ENCODE assay signal across 25 mouse cellular contexts in genomic region chr8:72259862-72260261, GRCm38 (mm10). TPM values are rescaled to one million over a fixed set of nuclear protein-coding genes. Genes with fewer than 3 reads are reported as not detected.
"Had no signal": no experiment of that assay in that cellular context is flagged by ENCODE, and none has a peak within 500 bp of the region (broad histone marks: within the 10 kb centered on the region; RNA-seq: fewer than 3 reads in every experiment).

No protein-coding gene starts in this region.

- DNase-seq: lung, adult 2 months; lung, postnatal 14 days; lung, postnatal 36 days; right cerebral cortex, postnatal 14 days; thymus, adult 2 months; thymus, postnatal 25 days; thymus, postnatal 4 days had no signal

- ATAC-seq: lung, postnatal 0 days; midbrain, embryonic 13.5 days; midbrain, embryonic 15.5 days had no signal

- H3K9me3 ChIP-seq: lung, embryonic 15.5 days; megakaryocyte, embryonic 14.5 days; midbrain, embryonic 13.5 days; midbrain, embryonic 15.5 days; neural tube, embryonic 12.5 days; stomach, embryonic 15.5 days had no signal

- H3K4me3 ChIP-seq: lung, embryonic 15.5 days; megakaryocyte, embryonic 14.5 days; midbrain, embryonic 13.5 days; midbrain, embryonic 15.5 days; neural tube, embryonic 12.5 days; stomach, embryonic 15.5 days had no signal

- H3K9ac ChIP-seq: lung, embryonic 15.5 days; midbrain, embryonic 13.5 days; midbrain, embryonic 15.5 days; neural tube, embryonic 12.5 days; stomach, embryonic 15.5 days had no signal

- H3K27me3 ChIP-seq: lung, embryonic 15.5 days; midbrain, embryonic 13.5 days; midbrain, embryonic 15.5 days; neural tube, embryonic 12.5 days; stomach, embryonic 15.5 days had no signal

- H3K27ac ChIP-seq: lung, embryonic 15.5 days; macrophage; midbrain, embryonic 13.5 days; midbrain, embryonic 15.5 days; neural tube, embryonic 12.5 days; stomach, embryonic 15.5 days; stomach, postnatal 0 days had no signal

- H3K4me1 ChIP-seq: lung, embryonic 15.5 days; midbrain, embryonic 13.5 days; midbrain, embryonic 15.5 days; neural tube, embryonic 12.5 days; stomach, embryonic 15.5 days had no signal

- H3K4me2 ChIP-seq: lung, embryonic 15.5 days; midbrain, embryonic 11.5 days; midbrain, embryonic 13.5 days; midbrain, embryonic 15.5 days; neural tube, embryonic 12.5 days; stomach, embryonic 15.5 days had no signal

RNA-seq across cellular contexts. Expression of gene Gm11034, which starts 46.4 kb away (rescaled TPM):
- total RNA-seq: megakaryocyte progenitor cell, adult 5-6 weeks; midbrain, postnatal 0 days; monocyte, adult 5-6 weeks; neutrophil, adult 5-6 weeks had no signal
- polyA plus RNA-seq: lung, adult 2 months; lung, embryonic 15.5 days; lung, postnatal 0 days; macrophage; midbrain, embryonic 11.5 days; midbrain, embryonic 13.5 days; midbrain, embryonic 15.5 days; midbrain, postnatal 0 days; neural tube, embryonic 12.5 days; neural tube, embryonic 14.5 days; spleen, adult 2 months; stomach, embryonic 15.5 days; stomach, postnatal 0 days; testis, adult 2 months; thymus, adult 2 months; urinary bladder, adult 2 months had no signal

RNA-seq across cellular contexts. Expression of gene Cib3, which starts 47.2 kb away (rescaled TPM):
- total RNA-seq: megakaryocyte progenitor cell, adult 5-6 weeks; midbrain, postnatal 0 days had no signal
- polyA plus RNA-seq: macrophage; midbrain, embryonic 11.5 days; midbrain, embryonic 13.5 days; midbrain, embryonic 15.5 days; midbrain, postnatal 0 days; neural tube, embryonic 12.5 days; neural tube, embryonic 14.5 days; stomach, embryonic 15.5 days had no signal
